Mouse (Mus musculus) kidney, adult 2 months (tissue): ENCODE measurements at regions not wholly inside any gene's neighbourhood (a gene's known extent, or its start where the extent isn't known, plus 50 kb on each side); places are given as distances from the start of the nearest gene placed in this dataset.

Experiments
- DNase-seq: peaks from one replicate; pipeline ENCODE4 v3.0.0; 2021
- H3K27ac ChIP-seq: fragments of 200-500 bp; 2 replicates; pipeline ENCODE4 v1.5.1; 2012; ENCODE audit warnings: low read depth, low read length, control low read depth, inconsistent platforms; ENCODE audit not compliant: insufficient read depth
- H3K27me3 ChIP-seq: fragments of 200-500 bp; replicated peaks from 2 replicates; pipeline ENCODE4 v1.6.1; 2012; ENCODE audit warnings: mild to moderate bottlenecking, moderate library complexity, low read length, inconsistent platforms; ENCODE audit not compliant: control insufficient read depth, insufficient read depth
- H3K36me3 ChIP-seq: fragments of 200-500 bp; 2 replicates; pipeline ENCODE4 v1.6.1; 2012; ENCODE audit warnings: mild to moderate bottlenecking, moderate library complexity, low read length, inconsistent platforms; ENCODE audit not compliant: control insufficient read depth, insufficient read depth
- H3K4me1 ChIP-seq: fragments of 200-500 bp; 2 replicates; pipeline ENCODE4 v1.6.1; 2011; ENCODE audit warnings: low read length; ENCODE audit not compliant: control insufficient read depth, insufficient read depth
- H3K4me3 ChIP-seq: fragments of 200-500 bp; 2 replicates; pipeline ENCODE4 v1.5.1; 2011; ENCODE audit warnings: mild to moderate bottlenecking, low read depth, low read length, control low read depth; ENCODE audit not compliant: insufficient read depth
- CTCF ChIP-seq: fragments of 200-500 bp; conservative IDR thresholded peaks from 2 replicates; pipeline ENCODE4 v1.5.1; 2011; ENCODE audit warnings: low read depth, mild to moderate bottlenecking, control low read depth, low read length, moderate library complexity, mixed read lengths; ENCODE audit not compliant: insufficient read depth, insufficient read length
- POLR2A ChIP-seq: fragments of 200-500 bp; IDR thresholded peaks from one replicate; pipeline ENCODE4 v1.6.1; 2011; ENCODE audit warnings: low read depth, low read length, control low read depth
- WGBS: fragments of 180-500 bp; shearing (Covaris S2); methylation state at CpG from one replicate; pipeline ENCODE4 v1.1.7; 2018; 5-methylcytosine and 5-hydroxymethylcytosine counted together

- DNase-seq, result no peak
- no peaks in the 10 kb centered on the region for H3K27me3 ChIP-seq
- no peak overlapping the region for H3K27ac ChIP-seq
- H3K4me1 ChIP-seq, result no peaks in the 10 kb centered on the region
- no peaks in the 10 kb centered on the region for H3K36me3 ChIP-seq
- TF ChIP-seq POLR2A (no peak), CTCF (no peak)
- WGBS, result 60% methylated on average over 2 of the region's 2 CpGs
- no peak overlapping the region for H3K4me3 ChIP-seq
Observed at GRCm38 (mm10) chr3:150896668-150897067, 541.0 kb upstream of the Adgrl4 start.

GRCm38 (mm10) chr3:150910091-150910490, 527.6 kb upstream of the Adgrl4 start:
- Histone ChIP-seq H3K27me3 (no peaks in the 10 kb centered on the region), H3K4me1 (no peaks in the 10 kb centered on the region), H3K4me3 (no peak overlapping the region), H3K36me3 (no peaks in the 10 kb centered on the region), H3K27ac (no peak overlapping the region)
- DNase-seq, result peak; percentile 5
- TF ChIP-seq POLR2A (no peak), CTCF (no peak)
- WGBS, result 61% methylated on average over 2 of the region's 2 CpGs

- Histone ChIP-seq H3K36me3 (no peaks in the 10 kb centered on the region), H3K27me3 (no peaks in the 10 kb centered on the region), H3K27ac (no peak overlapping the region), H3K4me3 (no peak overlapping the region), H3K4me1 (no peaks in the 10 kb centered on the region)
- TF ChIP-seq POLR2A (no peak), CTCF (no peak)
- WGBS, result 53% methylated on average over 1 of the region's 1 CpGs
- no peak for DNase-seq
Observed at GRCm38 (mm10) chr3:150954897-150955296, 482.8 kb upstream of the Adgrl4 start.

- 95% methylated on average over 2 of the region's 2 CpGs for WGBS
- H3K27me3 ChIP-seq, result no peaks in the 10 kb centered on the region
- TF ChIP-seq POLR2A, result no peak
- TF ChIP-seq CTCF, result no peak
- no peak overlapping the region for H3K4me3 ChIP-seq
- no peaks in the 10 kb centered on the region; the same call in 1 of the 2 replicates for H3K4me1 ChIP-seq
- H3K27ac ChIP-seq, result no peak overlapping the region
- no peaks in the 10 kb centered on the region for H3K36me3 ChIP-seq
- no peak for DNase-seq
Observed at GRCm38 (mm10) chr3:150999652-151000051, 438.0 kb upstream of the Adgrl4 start.

- DNase-seq, result peak; percentile 2
- 38% methylated on average over 5 of the region's 5 CpGs for WGBS
- H3K36me3 ChIP-seq, result no peaks in the 10 kb centered on the region
- H3K27me3 ChIP-seq, result no peaks in the 10 kb centered on the region
- H3K4me1 ChIP-seq, result no peaks in the 10 kb centered on the region; the same call in 1 of the 2 replicates
- no peak overlapping the region for H3K27ac ChIP-seq
- TF ChIP-seq CTCF (no peak), POLR2A (no peak)
- H3K4me3 ChIP-seq, result no peak overlapping the region
Observed at GRCm38 (mm10) chr3:151000217-151000616, 437.5 kb upstream of the Adgrl4 start.

- Histone ChIP-seq H3K27me3 (no peaks in the 10 kb centered on the region), H3K36me3 (no peaks in the 10 kb centered on the region), H3K27ac (no peak overlapping the region), H3K4me3 (no peak overlapping the region), H3K4me1 (no peaks in the 10 kb centered on the region; the same call in 1 of the 2 replicates)
- TF ChIP-seq POLR2A (no peak), CTCF (peak; percentile 49)
- WGBS, result 23% methylated on average over 6 of the region's 6 CpGs
- DNase-seq, result peak; percentile 10
Observed at GRCm38 (mm10) chr3:151001881-151002412, 435.7 kb upstream of the Adgrl4 start.

GRCm38 (mm10) chr3:151003524-151003923, 434.2 kb upstream of the Adgrl4 start:
- Histone ChIP-seq H3K27ac (no peak overlapping the region), H3K4me1 (no peaks in the 10 kb centered on the region; the same call in 1 of the 2 replicates), H3K27me3 (no peaks in the 10 kb centered on the region), H3K36me3 (no peaks in the 10 kb centered on the region), H3K4me3 (no peak overlapping the region)
- WGBS, result 86% methylated on average over 3 of the region's 3 CpGs
- DNase-seq, result no peak
- no peak for TF ChIP-seq CTCF
- no peak for TF ChIP-seq POLR2A

- no peaks in the 10 kb centered on the region for H3K36me3 ChIP-seq
- H3K27me3 ChIP-seq, result no peaks in the 10 kb centered on the region
- TF ChIP-seq POLR2A, result no peak
- no peak for TF ChIP-seq CTCF
- no peak for DNase-seq
- H3K27ac ChIP-seq, result no peak overlapping the region
- no peaks in the 10 kb centered on the region; the same call in 1 of the 2 replicates for H3K4me1 ChIP-seq
- WGBS, result 83% methylated on average over 6 of the region's 6 CpGs
- no peak overlapping the region for H3K4me3 ChIP-seq
Observed at GRCm38 (mm10) chr3:151003990-151004389, 433.7 kb upstream of the Adgrl4 start.
